Mouse (Mus musculus): ENCODE results near the gene Defb48. TPM values are rescaled to one million over a fixed set of nuclear protein-coding genes. Genes with fewer than 3 reads are reported as not detected.

Defb48 gene
- polyA plus RNA-seq, 2 experiments from 2014 or later, result not detected

- peak; percentile 65 for ATAC-seq
Observed at GRCm38 (mm10) chr14:62928101-62928541, 56.2 kb downstream of the Defb48 start.

Other genes starting within 250 kb of the Defb48 start
- 10 to 100 TPM; 14.9 to 20.7 TPM for gene Ints6, start 223.3 kb downstream of the Defb48 start, polyA plus RNA-seq (2017; shearing (Covaris generic))
- 1 to 10 TPM; 3.9 to 4.5 TPM for gene Wdfy2, start 146.8 kb downstream of the Defb48 start, polyA plus RNA-seq (2017; shearing (Covaris generic))
- gene Defb47, start 13.6 kb upstream of the Defb48 start, polyA plus RNA-seq (2017; shearing (Covaris generic)), result not detected
- not detected for gene Defb43, start 27.3 kb upstream of the Defb48 start, polyA plus RNA-seq (2017; shearing (Covaris generic))
- gene Defb42, start 62.5 kb upstream of the Defb48 start, polyA plus RNA-seq (2017; shearing (Covaris generic)), result under 1 TPM in 1 of 2 experiments, not detected in 1; 0.19 TPM
- not detected for gene Defb30, start 65.5 kb upstream of the Defb48 start, polyA plus RNA-seq (2017; shearing (Covaris generic))